Mouse (Mus musculus): Measurements from ENCODE around the gene Fbp1. TPM values are rescaled to one million over a fixed set of nuclear protein-coding genes. Genes with fewer than 3 reads are reported as not detected.
A peak's percentile ranks its signal among the peaks of the same experiment; 100 is the strongest.
"Not testable (repeated sequence)": the region's sequence is repeated elsewhere in the genome, so short reads cannot be mapped to it uniquely, and the experiment has no call there.

Gene Fbp1
- polyA plus RNA-seq, 1 experiment: 0.22 TPM

- no peak for DNase-seq (ENCODE audit: extremely low spot score in 1 of 2, low spot score in 1 of 2)
These were observed 1.2 kb upstream of the Fbp1 start for GRCm38 (mm10) chr13:62889311-62889710.

DNA sequence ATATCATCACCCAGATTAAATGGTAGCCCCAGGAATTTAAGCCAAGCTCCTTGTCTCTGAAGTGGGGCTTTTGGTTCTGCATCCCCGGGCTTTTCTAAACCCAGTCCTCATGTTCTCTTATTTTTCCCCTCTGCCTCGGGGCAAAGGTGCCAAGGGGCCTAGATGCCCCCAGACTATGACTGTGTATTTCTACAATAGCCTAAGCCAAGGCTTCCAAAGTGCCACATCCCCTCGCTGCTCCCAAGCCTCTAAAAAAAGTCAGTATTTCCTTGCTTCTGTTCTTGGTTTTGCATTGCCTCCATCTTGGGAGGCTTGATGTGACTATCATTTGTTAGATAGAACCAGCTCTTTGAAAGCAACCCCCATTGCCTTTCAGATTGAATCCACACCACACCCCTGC, 3.5 kb downstream of the Fbp1 start:
- no peak for DNase-seq (ENCODE audit: extremely low spot score in 1 of 2, low spot score in 1 of 2)

- no peak for DNase-seq (ENCODE audit: extremely low spot score in 1 of 2, low spot score in 1 of 2)
These were observed 4.2 kb downstream of the Fbp1 start for GRCm38 (mm10) chr13:62883925-62884324.

DNA sequence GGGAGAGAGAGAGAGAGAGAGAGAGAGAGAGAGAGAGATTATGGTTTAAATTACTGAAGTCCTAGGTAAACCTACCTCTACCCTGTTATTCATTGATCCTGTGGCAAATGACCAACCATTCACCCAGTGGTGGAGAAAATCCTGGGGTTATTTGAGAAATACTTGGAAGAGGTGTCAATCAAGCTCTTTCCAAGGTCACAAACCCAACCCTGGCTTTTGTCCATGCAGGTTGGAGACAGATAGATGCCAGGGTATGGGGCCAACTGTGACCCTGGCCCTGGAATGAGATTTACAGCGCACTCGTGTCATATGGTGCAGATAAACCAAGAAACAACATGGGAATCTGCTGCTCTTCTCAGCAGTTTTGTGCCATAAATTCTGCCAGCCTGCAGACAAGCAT, 4.6 kb downstream of the Fbp1 start:
- DNase-seq (ENCODE audit: extremely low spot score in 1 of 2, low spot score in 1 of 2): no peak

DNA sequence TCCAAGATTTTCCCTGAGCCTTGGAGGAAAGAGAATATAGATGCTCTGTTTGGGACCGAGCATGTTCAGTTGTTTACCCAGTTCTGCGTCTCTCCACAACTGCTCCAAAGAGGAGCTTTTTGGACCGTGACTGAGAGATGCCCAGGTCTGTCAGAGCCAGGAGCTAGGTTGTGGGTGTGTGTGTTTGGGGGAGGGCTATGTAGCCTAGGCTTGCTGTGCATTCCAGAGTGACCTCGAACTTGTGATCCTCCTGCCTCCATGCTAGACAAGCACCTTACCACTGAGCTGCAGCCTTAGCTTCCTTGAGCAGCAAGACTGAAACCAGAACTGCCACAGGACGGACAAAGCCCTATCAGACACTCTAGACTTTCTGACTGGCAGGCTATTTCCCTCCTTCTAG, 5.2 kb downstream of the Fbp1 start:
- DNase-seq (ENCODE audit: extremely low spot score in 1 of 2, low spot score in 1 of 2): no peak

- no peak for DNase-seq (ENCODE audit: extremely low spot score in 1 of 2, low spot score in 1 of 2)
These were observed 6.7 kb downstream of the Fbp1 start for GRCm38 (mm10) chr13:62881336-62881735.

DNA sequence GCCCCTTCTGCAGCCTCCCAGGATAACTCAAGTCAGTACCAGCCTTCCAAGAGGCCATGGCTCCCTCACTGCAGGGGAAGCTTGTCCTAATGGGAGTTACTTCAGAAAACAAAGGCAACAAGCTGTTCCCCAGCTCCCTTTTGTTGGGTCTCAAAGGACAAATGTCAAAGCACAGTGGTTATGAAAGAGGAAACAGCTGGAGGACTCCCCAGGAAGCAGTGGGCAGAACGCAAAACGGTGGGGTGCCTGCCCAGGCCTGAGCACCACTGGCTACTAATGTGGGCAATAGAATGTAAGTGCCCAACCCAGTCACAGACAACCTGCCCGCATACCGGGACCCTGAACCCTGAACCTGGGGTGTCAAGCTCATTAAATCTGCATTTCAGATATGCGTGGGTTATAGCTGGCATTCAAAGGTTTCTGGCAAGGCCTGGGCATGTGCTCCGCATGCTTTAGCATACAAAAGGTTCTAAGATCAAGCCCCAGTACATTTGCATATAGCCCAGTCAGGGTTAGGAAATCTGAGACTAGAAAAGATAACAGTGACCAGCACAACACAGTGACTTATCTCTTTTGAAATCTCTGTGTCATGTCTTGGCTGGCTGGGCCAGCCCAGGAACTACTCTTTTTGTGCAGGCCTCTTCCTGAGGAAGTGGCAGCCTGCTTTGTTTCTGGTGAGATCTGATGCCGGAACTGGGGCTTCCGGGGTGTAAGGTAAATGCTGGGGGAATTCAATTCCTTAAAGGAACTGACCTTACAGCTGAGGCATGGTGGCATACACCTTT, 8.1 kb downstream of the Fbp1 start:
- DNase-seq (ENCODE audit: extremely low spot score in 1 of 2, low spot score in 1 of 2): no peak

DNA sequence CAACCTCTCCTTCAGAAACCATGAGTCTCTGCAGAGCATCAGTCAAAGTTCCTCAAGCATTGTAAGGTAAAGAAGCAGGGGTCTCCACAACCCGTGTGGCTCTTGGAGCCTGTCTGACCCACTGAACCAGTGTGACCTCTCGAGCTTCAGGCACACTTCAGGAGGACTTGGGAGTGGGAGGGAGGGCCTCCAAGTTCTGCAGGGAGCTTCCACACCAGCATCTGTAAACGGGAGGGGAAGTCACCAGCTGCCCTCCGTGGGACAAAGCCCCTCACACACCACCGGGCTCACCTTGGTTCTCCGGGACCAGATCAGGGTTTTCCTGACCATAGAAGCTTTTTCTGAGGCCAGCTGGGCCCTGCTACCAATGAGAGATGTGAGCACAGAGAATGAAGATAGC, 8.7 kb downstream of the Fbp1 start:
- no peak for DNase-seq (ENCODE audit: extremely low spot score in 1 of 2, low spot score in 1 of 2)

GRCm38 (mm10) chr13:62877247-62877646, 10.8 kb downstream of the Fbp1 start:
- DNase-seq (ENCODE audit: extremely low spot score in 1 of 2, low spot score in 1 of 2): no peak

DNA sequence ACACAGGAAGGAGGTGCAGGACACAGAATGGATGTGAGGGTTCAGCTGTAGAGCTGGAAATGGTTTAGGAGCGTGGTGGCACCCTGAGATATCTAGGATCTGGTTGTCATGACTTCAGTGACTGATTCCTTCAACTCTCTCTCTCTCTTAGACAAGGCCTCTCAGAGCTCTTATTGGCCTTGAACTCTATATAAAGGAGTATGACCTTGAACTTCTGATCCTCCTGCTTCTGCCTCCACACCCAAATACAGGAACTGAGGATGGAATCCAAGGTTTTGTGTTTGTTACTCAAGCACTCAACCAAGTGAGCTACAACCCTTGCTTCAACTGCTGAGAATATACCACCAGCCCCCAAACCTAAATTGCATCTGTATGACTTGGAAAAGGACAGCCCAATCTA, 12.0 kb downstream of the Fbp1 start:
- DNase-seq (ENCODE audit: extremely low spot score in 1 of 2, low spot score in 1 of 2): no peak

DNA sequence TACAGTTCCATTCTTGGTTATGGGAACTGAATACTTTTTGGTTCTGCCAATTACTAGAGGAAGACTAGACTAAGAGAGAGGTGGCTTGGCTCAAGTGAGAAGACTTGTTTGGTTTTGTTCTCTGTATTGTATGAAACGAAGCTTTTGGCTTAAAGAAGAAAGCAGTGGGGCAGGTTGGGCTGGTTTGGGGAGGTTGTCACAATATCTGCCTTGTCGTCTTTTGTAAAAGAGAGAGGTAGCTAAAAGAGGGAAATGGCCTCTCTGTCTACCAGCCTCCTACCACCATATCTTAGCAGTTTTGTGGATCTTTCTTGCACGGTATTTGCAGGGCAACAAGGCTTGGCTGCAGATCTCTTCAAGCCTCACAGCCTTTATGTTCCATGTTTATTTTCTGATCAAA, 15.8 kb downstream of the Fbp1 start:
- no peak for DNase-seq (ENCODE audit: extremely low spot score in 1 of 2, low spot score in 1 of 2)

GRCm38 (mm10) chr13:62870605-62871004, 17.5 kb downstream of the Fbp1 start:
- no peak for DNase-seq (ENCODE audit: extremely low spot score in 1 of 2, low spot score in 1 of 2)

DNA sequence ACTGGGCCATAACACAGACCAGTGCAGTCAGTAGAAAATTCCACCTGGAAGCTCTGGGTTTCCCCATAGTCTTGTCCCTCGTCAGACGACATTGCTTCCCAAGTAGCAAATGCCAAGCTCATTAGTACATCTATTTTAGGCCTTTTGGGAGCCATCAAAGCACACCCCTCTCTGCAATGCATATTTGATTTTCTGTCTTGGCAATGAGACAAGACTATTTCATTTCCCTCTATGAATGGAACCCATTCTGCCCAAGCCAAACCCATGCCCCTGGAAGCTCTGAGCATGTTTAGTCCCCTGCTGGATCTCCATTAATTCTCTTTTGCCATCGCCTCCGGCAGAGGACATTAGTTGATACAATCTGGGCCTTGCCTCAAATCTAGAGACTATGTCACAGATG, 21.3 kb downstream of the Fbp1 start:
- DNase-seq (ENCODE audit: extremely low spot score in 1 of 2, low spot score in 1 of 2): no peak

GRCm38 (mm10) chr13:62865651-62866315, 22.3 kb downstream of the Fbp1 start:
- no peak for DNase-seq (ENCODE audit: extremely low spot score in 1 of 2, low spot score in 1 of 2)

DNA sequence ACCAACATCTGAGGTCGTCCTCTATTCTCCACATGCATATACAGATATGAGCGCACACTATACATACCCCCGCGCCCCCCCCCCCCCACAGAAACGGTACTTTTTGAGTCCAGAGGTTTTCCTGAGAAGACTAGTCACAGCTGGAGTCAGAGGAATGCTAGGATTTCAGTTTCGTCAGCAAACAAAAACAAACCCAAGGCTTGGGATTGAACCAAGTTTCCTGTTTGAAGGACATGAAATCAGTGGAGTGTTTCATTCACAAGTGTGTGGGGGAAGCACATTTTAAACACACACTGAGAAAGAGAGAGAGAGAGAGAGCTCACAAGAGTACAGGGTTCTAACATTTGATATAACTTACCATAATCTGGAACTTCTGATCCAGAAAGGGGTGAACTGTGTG, 24.3 kb downstream of the Fbp1 start:
- no peak for DNase-seq (ENCODE audit: extremely low spot score in 1 of 2, low spot score in 1 of 2)

GRCm38 (mm10) chr13:62862875-62863274, 25.2 kb downstream of the Fbp1 start:
- DNase-seq (ENCODE audit: extremely low spot score in 1 of 2, low spot score in 1 of 2): no peak

GRCm38 (mm10) chr13:62860068-62860467, 28.0 kb downstream of the Fbp1 start:
- no peak for DNase-seq (ENCODE audit: extremely low spot score in 1 of 2, low spot score in 1 of 2)

DNA sequence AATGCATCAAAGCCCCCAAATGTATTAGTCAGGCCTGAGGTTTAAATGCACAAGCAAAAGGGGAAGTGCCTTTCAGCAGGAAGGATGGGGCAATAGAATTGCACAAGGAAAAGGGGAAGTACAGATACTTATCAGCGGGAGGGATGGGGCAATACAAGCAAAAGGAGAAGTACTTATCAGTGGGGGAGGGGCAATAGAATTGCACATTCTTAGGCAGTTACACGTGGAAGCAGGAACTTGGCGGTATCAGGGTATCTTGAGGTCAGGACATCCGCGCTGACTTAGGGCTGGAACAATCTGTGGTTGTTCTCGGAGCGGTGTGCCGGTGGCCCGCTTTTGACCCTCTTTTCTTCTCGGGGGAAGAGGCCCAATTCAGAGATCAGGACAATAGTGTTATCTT, 28.8 kb downstream of the Fbp1 start:
- DNase-seq (ENCODE audit: extremely low spot score in 1 of 2, low spot score in 1 of 2): not testable (repeated sequence)

GRCm38 (mm10) chr13:62857941-62858915, 29.9 kb downstream of the Fbp1 start, which contains the start of gene Fbp2:
Gene Fbp2, minus strand, starts transcription at chr13:62858422.
- no peak for DNase-seq (ENCODE audit: extremely low spot score in 1 of 2, low spot score in 1 of 2)

GRCm38 (mm10) chr13:62856850-62857249, 31.2 kb downstream of the Fbp1 start:
- no peak for DNase-seq (ENCODE audit: extremely low spot score in 1 of 2, low spot score in 1 of 2)

DNA sequence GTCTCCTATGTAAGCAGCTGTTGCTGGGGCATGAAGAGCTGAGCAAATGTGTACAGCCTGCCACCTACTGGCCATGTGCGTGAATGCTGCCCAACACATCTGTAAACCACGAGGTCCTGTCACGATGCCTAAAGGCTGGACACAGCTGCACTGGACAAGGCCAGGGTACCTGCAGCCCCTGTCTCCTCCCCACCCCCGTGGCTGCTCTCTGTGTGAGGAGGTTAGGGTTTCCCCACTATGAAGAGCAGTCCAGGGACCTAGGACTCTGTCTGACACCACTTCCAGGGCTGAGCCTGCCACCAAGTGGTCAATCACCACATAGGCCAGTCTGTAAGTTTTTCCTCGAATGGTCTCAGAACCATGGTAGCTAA, 31.8 kb downstream of the Fbp1 start:
- peak; percentile 37 to 84 for DNase-seq (ENCODE audit: extremely low spot score in 1 of 2, low spot score in 1 of 2)
